Mouse (Mus musculus): ENCODE measurements around the gene Slc22a21. TPM values are rescaled to one million over a fixed set of nuclear protein-coding genes. Genes with fewer than 3 reads are reported as not detected.
"Not testable (repeated sequence)": the region's sequence is repeated elsewhere in the genome, so short reads cannot be mapped to it uniquely, and the experiment has no call there.

The Slc22a21 gene
- total and polyA plus RNA-seq, 3 experiments = not detected

DNA sequence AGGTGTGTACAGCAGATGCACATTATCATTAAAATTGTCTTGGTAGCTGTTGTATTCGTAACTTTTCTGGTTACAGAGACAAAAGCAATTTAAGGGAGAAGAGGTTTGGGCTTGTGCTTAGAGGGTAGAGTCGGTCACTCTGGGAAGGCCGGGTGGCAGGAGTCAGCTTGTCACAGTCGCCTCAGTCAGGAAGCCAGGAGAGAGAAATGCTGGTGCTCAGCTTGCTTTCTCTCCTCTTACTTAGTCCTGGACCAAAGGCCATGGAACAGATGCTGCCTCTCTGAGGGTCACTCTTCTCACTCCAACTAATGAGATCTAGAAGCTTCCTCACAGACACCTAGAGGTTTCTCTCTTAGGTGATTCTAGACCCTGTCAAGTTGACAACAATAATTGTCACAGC is 1.3 kb upstream of the Slc22a21 start:
- Histone ChIP-seq H3K4me3 (replicated peaks in 1 of 3; ENCODE audit: low read depth in 2 of 3, low read length in 2 of 3, poor library complexity in 1 of 3) (no peak overlapping the region), H3K9me3 (replicated peaks; ENCODE audit: low read length) (peaks cover 4% of the 10 kb centered on the region), H3K27me3 (replicated peaks) (peaks cover 2% of the 10 kb centered on the region), H3K4me1 (ENCODE audit: control insufficient read depth in 1 of 2, insufficient read depth in 2 of 2) (no peaks in the 10 kb centered on the region), H3K4me2 (ENCODE audit: insufficient read depth, low read depth, poor library complexity, severe bottlenecking) (no peak overlapping the region), H3K36me3 (replicated peaks in 1 of 2; ENCODE audit: control insufficient read depth in 1 of 2, insufficient read depth in 1 of 2, low read length in 1 of 2) (no peaks in the 10 kb centered on the region), H3K9ac (ENCODE audit: insufficient read depth, low read depth) (no peak overlapping the region), H3K27ac (ENCODE audit: insufficient read depth, low read depth) (no peak overlapping the region), H3K79me2 (replicated peaks; ENCODE audit: control insufficient read depth, extremely low read depth, insufficient read depth, poor library complexity, severe bottlenecking) (no peaks in the 10 kb centered on the region)
- in situ Hi-C loops (cut with MboI; ENCODE audit: low pct_ligation_motif_present, low pct_unique_long_range_greater_than_20kb, low sequenced_read_pairs) = no loop called here
- dilution Hi-C loops (cut with MboI; ENCODE audit: extremely low pct_ligation_motif_present, extremely low pct_unique_long_range_greater_than_20kb, low sequenced_read_pairs) = no loop called here
- TF ChIP-seq KAT2A (IDR thresholded peaks at IDR 0.05; ENCODE audit: insufficient replicate concordance, low read length) (no peak), CHD2 (IDR thresholded peaks at IDR 0.05; ENCODE audit: low read length) (no peak), MAFK (IDR thresholded peaks at IDR 0.05; ENCODE audit: insufficient replicate concordance, low read length) (no peak), CTCF (conservative IDR thresholded peaks at IDR 0.05 in 1 of 2, IDR thresholded peaks at IDR 0.05 in 1 of 2; ENCODE audit: low read depth in 2 of 2, low read length in 2 of 2) (no peak)
- no peak for DNase-seq (ENCODE audit: extremely low read depth)

DNA sequence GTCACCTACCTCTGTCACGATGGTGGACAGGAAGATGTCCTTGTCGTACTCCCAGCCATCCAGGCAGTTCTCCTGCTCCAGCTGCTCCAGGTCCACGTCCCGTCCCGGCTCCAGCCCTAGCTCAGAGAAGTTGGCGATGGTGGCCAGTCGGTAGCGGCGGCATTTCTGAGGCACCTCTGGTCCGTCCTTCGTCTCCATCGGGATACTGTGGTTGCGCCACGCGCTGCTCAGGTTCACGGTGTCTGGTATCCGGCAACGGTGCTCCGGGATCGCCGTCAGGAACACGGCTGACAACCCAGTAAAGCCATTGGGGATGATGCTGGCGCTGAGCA is 710 bp downstream of the Slc22a21 start:
- H3K9me3 ChIP-seq (replicated peaks; ENCODE audit: low read length); H3K27me3 ChIP-seq (replicated peaks); H3K79me2 ChIP-seq (replicated peaks; ENCODE audit: control insufficient read depth, extremely low read depth, insufficient read depth, poor library complexity, severe bottlenecking); H3K4me3 ChIP-seq (replicated peaks in 1 of 3; ENCODE audit: low read depth in 2 of 3, low read length in 2 of 3, poor library complexity in 1 of 3); H3K27ac ChIP-seq (ENCODE audit: insufficient read depth, low read depth); DNase-seq (ENCODE audit: extremely low read depth); H3K9ac ChIP-seq (ENCODE audit: insufficient read depth, low read depth); dilution Hi-C loops (cut with MboI; ENCODE audit: extremely low pct_ligation_motif_present, extremely low pct_unique_long_range_greater_than_20kb, low sequenced_read_pairs); H3K4me1 ChIP-seq (ENCODE audit: control insufficient read depth in 1 of 2, insufficient read depth in 2 of 2); H3K36me3 ChIP-seq (replicated peaks in 1 of 2; ENCODE audit: control insufficient read depth in 1 of 2, insufficient read depth in 1 of 2, low read length in 1 of 2); in situ Hi-C loops (cut with MboI; ENCODE audit: low pct_ligation_motif_present, low pct_unique_long_range_greater_than_20kb, low sequenced_read_pairs); H3K4me2 ChIP-seq (ENCODE audit: insufficient read depth, low read depth, poor library complexity, severe bottlenecking): not testable (repeated sequence)

DNA sequence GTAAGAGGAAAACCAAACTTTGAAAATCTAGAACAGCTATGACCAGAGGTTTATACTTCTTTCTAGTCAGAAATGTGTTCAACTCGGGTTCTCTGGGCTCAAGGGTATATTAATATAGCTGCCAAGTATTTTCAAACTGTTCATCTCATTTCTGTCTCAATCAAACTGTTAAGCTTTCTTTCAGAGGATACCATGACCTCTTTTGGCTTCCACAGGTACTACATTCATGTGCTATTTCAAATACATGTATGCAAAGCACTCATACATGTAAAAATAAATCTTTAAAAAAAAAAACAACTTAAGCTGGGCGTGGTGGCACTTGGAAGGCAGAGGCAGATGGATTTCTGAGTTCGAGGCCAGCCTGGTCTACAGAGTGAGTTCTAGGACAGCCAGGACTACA is 2.5 kb downstream of the Slc22a21 start:
- dilution Hi-C loops (cut with MboI; ENCODE audit: extremely low pct_ligation_motif_present, extremely low pct_unique_long_range_greater_than_20kb, low sequenced_read_pairs) = no loop called here

More for the DNA sequence above, 2.5 kb downstream of the Slc22a21 start:
- Histone ChIP-seq H3K4me1 (ENCODE audit: control insufficient read depth in 1 of 2, insufficient read depth in 2 of 2) (no peaks in the 10 kb centered on the region), H3K27me3 (replicated peaks) (peaks cover 4% of the 10 kb centered on the region), H3K9ac (ENCODE audit: insufficient read depth, low read depth) (no peak overlapping the region), H3K4me3 (replicated peaks in 1 of 3; ENCODE audit: low read depth in 2 of 3, low read length in 2 of 3, poor library complexity in 1 of 3) (no peak overlapping the region), H3K27ac (ENCODE audit: insufficient read depth, low read depth) (no peak overlapping the region), H3K36me3 (replicated peaks in 1 of 2; ENCODE audit: control insufficient read depth in 1 of 2, insufficient read depth in 1 of 2, low read length in 1 of 2) (no peaks in the 10 kb centered on the region), H3K4me2 (ENCODE audit: insufficient read depth, low read depth, poor library complexity, severe bottlenecking) (no peak overlapping the region), H3K79me2 (replicated peaks; ENCODE audit: control insufficient read depth, extremely low read depth, insufficient read depth, poor library complexity, severe bottlenecking) (no peaks in the 10 kb centered on the region), H3K9me3 (replicated peaks; ENCODE audit: low read length) (peaks cover 4% of the 10 kb centered on the region)
- in situ Hi-C loops (cut with MboI; ENCODE audit: low pct_ligation_motif_present, low pct_unique_long_range_greater_than_20kb, low sequenced_read_pairs) = no loop called here
- DNase-seq (ENCODE audit: extremely low read depth) = no peak
- TF ChIP-seq ZNF384 (IDR thresholded peaks at IDR 0.05; ENCODE audit: low read depth, low read length) (no peak), IRF4 (IDR thresholded peaks at IDR 0.05; ENCODE audit: low read depth, low read length) (no peak), BHLHE40 (IDR thresholded peaks at IDR 0.05; ENCODE audit: low read depth, low read length) (no peak), POLR2A (IDR thresholded peaks at IDR 0.05; ENCODE audit: low read depth, low read length) (no peak), MYC (IDR thresholded peaks at IDR 0.05; ENCODE audit: low read depth, low read length) (no peak), RAD21 (IDR thresholded peaks at IDR 0.05; ENCODE audit: low read depth, low read length) (peak; percentile 18), ZKSCAN1 (IDR thresholded peaks at IDR 0.05; ENCODE audit: borderline replicate concordance, low read depth, low read length) (no peak), POLR2AphosphoS2 (IDR thresholded peaks at IDR 0.05; ENCODE audit: low read depth, low read length) (no peak), SMC3 (IDR thresholded peaks at IDR 0.05; ENCODE audit: low read depth, low read length) (0 out of 2 replicates have a peak, but pooled peaks have one; percentile 6), CTCF (conservative IDR thresholded peaks at IDR 0.05 in 1 of 2, IDR thresholded peaks at IDR 0.05 in 1 of 2; ENCODE audit: low read depth in 2 of 2, low read length in 2 of 2) (peak in 1 of 2 experiments; percentile 31; a peak in 2 of 4 replicates)
